8 mouse cellular contexts compared by ENCODE assay signal in genomic region chr7:144470545-144471059, GRCm38 (mm10). TPM values are rescaled to one million over a fixed set of nuclear protein-coding genes. Genes with fewer than 3 reads are reported as not detected.
A peak's percentile ranks its signal among the peaks of the same experiment; 100 is the strongest.
DNase-seq lines count a peak whose midpoint lies in the region; ATAC-seq and TF ChIP-seq lines count a peak whose summit lies in the region.

Cttn (minus strand) TSS chr7:144471009.

- H3K4me1 ChIP-seq in forebrain, embryonic 15.5 days = peaks cover 23% of the 10 kb centered on the region
- peaks cover 0 to 6% of the 10 kb centered on the region in 2 experiments; a peak in 3 of 4 replicates for H3K4me1 ChIP-seq in liver, embryonic 14.5 days (replicated peaks; ENCODE audit: control insufficient read depth in 2 of 2, insufficient read depth in 2 of 2, low read length in 1 of 2)
- peaks cover 25% of the 10 kb centered on the region for H3K4me1 ChIP-seq in neural tube, embryonic 13.5 days (replicated peaks)
- H3K4me1 ChIP-seq in testis, adult 2 months (ENCODE audit: control insufficient read depth, insufficient read depth, low read length) = peaks cover 13% of the 10 kb centered on the region

- H3K4me3 ChIP-seq in forebrain, embryonic 15.5 days = peak within 1 kb of the TSS; percentile 99
- H3K4me3 ChIP-seq in liver, embryonic 14.5 days (ENCODE audit: insufficient read depth in 1 of 2, low read depth in 2 of 2, low read length in 2 of 2) = peak within 1 kb of the TSS; percentile 80 to 93
- peak within 1 kb of the TSS; percentile 93 for H3K4me3 ChIP-seq in neural tube, embryonic 13.5 days
- peak within 1 kb of the TSS; percentile 96 for H3K4me3 ChIP-seq in testis, adult 2 months (ENCODE audit: control insufficient read depth, low read depth, low read length)

- peak within 1 kb of the TSS; percentile 90 for H3K4me2 ChIP-seq in forebrain, embryonic 15.5 days (replicated peaks)
- H3K4me2 ChIP-seq in liver, embryonic 14.5 days (ENCODE audit: low read depth) = peak within 1 kb of the TSS; percentile 94
- peak within 1 kb of the TSS; percentile 95 for H3K4me2 ChIP-seq in neural tube, embryonic 13.5 days

- H3K9ac ChIP-seq in forebrain, embryonic 15.5 days (replicated peaks) = peak within 1 kb of the TSS; percentile 100
- H3K9ac ChIP-seq in liver, embryonic 14.5 days (replicated peaks) = peak within 1 kb of the TSS; percentile 92
- H3K9ac ChIP-seq in neural tube, embryonic 13.5 days = peak within 1 kb of the TSS; percentile 99

- no peaks in the 10 kb centered on the region for H3K27me3 ChIP-seq in forebrain, embryonic 15.5 days
- H3K27me3 ChIP-seq in liver, embryonic 14.5 days (ENCODE audit: control insufficient read depth, insufficient read depth, low read length) = no peaks in the 10 kb centered on the region
- H3K27me3 ChIP-seq in neural tube, embryonic 13.5 days = no peaks in the 10 kb centered on the region
- no peaks in the 10 kb centered on the region for H3K27me3 ChIP-seq in testis, adult 2 months (ENCODE audit: control insufficient read depth, insufficient read depth, low read length)

- whole genome bisulfite sequencing in forebrain, embryonic 15.5 days = under 1% methylated on average over 30 of the region's 30 CpGs
- WGBS in liver, embryonic 14.5 days (ENCODE audit: insufficient replicate concordance) = 2% methylated on average over 30 of the region's 30 CpGs
- WGBS in neural tube, embryonic 13.5 days = under 1% methylated on average over 30 of the region's 30 CpGs

- H3K9me3 ChIP-seq in forebrain, embryonic 15.5 days = no peaks in the 10 kb centered on the region
- no peaks in the 10 kb centered on the region for H3K9me3 ChIP-seq in liver, embryonic 14.5 days (ENCODE audit: control insufficient read depth, low read length)
- no peaks in the 10 kb centered on the region for H3K9me3 ChIP-seq in neural tube, embryonic 13.5 days

- intact Hi-C loops in heart, postnatal 10 days (cut with DNase I) = no loop called here

- no peak for TF ChIP-seq EP300 in liver, embryonic 14.5 days (IDR thresholded peaks at IDR 0.05; ENCODE audit: low read depth)

- DNase-seq in ES-CJ7 (ENCODE audit: low read depth, low spot score) = peak; percentile 82
- DNase-seq in cerebellum, adult 18-20 months = peak; percentile 89
- peak; percentile 92 to 95 for DNase-seq in heart, postnatal 10 days
- DNase-seq in kidney, postnatal 4 days = peak; percentile 94 to 96
- peak; percentile 60 to 67 (median 65) for DNase-seq in liver, embryonic 14.5 days (ENCODE audit: low read depth in 3 of 3, low spot score in 3 of 3)

- TF ChIP-seq CTCF in liver, embryonic 14.5 days (IDR thresholded peaks at IDR 0.05; ENCODE audit: low read depth) = no peak
- no peak for TF ChIP-seq CTCF in testis, adult 2 months (IDR thresholded peaks at IDR 0.05; ENCODE audit: control insufficient read depth, insufficient read depth, insufficient replicate concordance, low read depth, low read length)

- peak; percentile 79 for TF ChIP-seq POLR2A in testis, adult 2 months (IDR thresholded peaks at IDR 0.05; ENCODE audit: control insufficient read depth, low read depth, low read length)

- peak within 1 kb of the TSS; percentile 79 for H3K27ac ChIP-seq in forebrain, embryonic 15.5 days (replicated peaks)
- peak within 1 kb of the TSS; percentile 39; the same call in 1 of the 2 replicates for H3K27ac ChIP-seq in liver, embryonic 14.5 days
- peak within 1 kb of the TSS; percentile 88 for H3K27ac ChIP-seq in neural tube, embryonic 13.5 days (replicated peaks)
- peak within 1 kb of the TSS; percentile 47 for H3K27ac ChIP-seq in testis, adult 2 months (ENCODE audit: control insufficient read depth, insufficient read depth, low read depth, low read length)

- peak; percentile 97 for ATAC-seq in forebrain, embryonic 15.5 days (replicated peaks)
- ATAC-seq in liver, embryonic 14.5 days (ENCODE audit: insufficient read depth) = peak; percentile 88
- ATAC-seq in neural tube, embryonic 13.5 days (ENCODE audit: low read depth) = peak; percentile 96

- H3K36me3 ChIP-seq in forebrain, embryonic 15.5 days = no peaks in the 10 kb centered on the region
- H3K36me3 ChIP-seq in liver, embryonic 14.5 days (replicated peaks; ENCODE audit: control insufficient read depth, insufficient read depth, low read depth) = no peaks in the 10 kb centered on the region; the same call in 1 of the 2 replicates
- peaks cover 6% of the 10 kb centered on the region for H3K36me3 ChIP-seq in neural tube, embryonic 13.5 days
- no peaks in the 10 kb centered on the region for H3K36me3 ChIP-seq in testis, adult 2 months (ENCODE audit: control insufficient read depth, insufficient read depth, low read length)

RNA-seq across cellular contexts. Expression of gene Cttn, which starts in this region (rescaled TPM):
- 165 and 171 TPM in 2 replicates for polyA plus RNA-seq in forebrain, embryonic 15.5 days (2015; fragmentation: Nextera tagmentation; extraction: Ambion mirVana)
- total RNA-seq in heart, postnatal 10 days (2021) = 10 to 100 TPM; 69.2 to 76.5 TPM
- 21.4 and 31.0 TPM in 2 replicates for polyA plus RNA-seq in liver, embryonic 14.5 days (2012; rRNA removed)
- 31.5 and 32.3 TPM in 2 replicates for polyA plus RNA-seq in liver, embryonic 14.5 days (2014; fragmentation: Nextera tagmentation; extraction: Ambion mirVana)
- polyA plus RNA-seq in neural tube, embryonic 13.5 days (2015; fragmentation: Nextera tagmentation; extraction: Ambion mirVana) = 158 and 174 TPM in 2 replicates
- 30.7 and 33.3 TPM in 2 replicates for polyA plus RNA-seq in testis, adult 2 months (2012; rRNA removed)

Comparison
In these comparisons a context has a peak if more than half of its experiments do, and no peak if none do; other contexts are left out.
1. Peak in every context shown above with its lines: DNase-seq, ATAC-seq, H3K4me3 ChIP-seq and H3K27ac ChIP-seq.